Mouse (Mus musculus): ENCODE results near the gene Klhl2.

DNA sequence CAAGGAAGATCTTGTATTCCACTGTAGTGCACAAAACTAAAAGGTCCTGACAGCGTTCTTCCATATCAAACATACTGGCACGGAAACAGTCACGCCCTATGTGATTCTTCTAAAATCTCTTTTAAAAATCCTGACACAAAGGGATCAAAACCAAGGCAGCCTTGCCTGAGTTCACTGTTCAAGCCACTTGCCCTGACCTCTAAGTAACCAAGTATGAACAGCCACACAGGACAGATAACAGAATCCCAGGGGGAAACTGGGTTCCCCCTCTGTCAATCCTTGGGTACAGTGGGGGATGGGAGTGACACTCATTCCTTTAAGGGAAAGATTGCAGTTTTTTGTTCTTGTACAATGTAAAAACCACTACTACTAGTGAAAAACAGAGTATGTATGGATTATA, 19.9 kb downstream of the Klhl2 start:
- TF ChIP-seq CTCF (IDR thresholded peaks at IDR 0.05; ENCODE audit: low read depth) (no peak), EP300 (IDR thresholded peaks at IDR 0.05; ENCODE audit: low read depth) (no peak)
